Mouse (Mus musculus) lung, postnatal 0 days (tissue): ENCODE results near the gene Adgrl2.

ENCODE experiments used
- CTCF ChIP-seq: IDR thresholded peaks from 2 replicates; pipeline ENCODE4 v1.5.1; 2016; ENCODE audit warnings: antibody characterized with exemption, mild to moderate bottlenecking
- EP300 ChIP-seq: IDR thresholded peaks from 2 replicates; pipeline ENCODE4 v1.6.1; 2016; ENCODE audit warnings: antibody characterized with exemption, mild to moderate bottlenecking, control low read depth

- TF ChIP-seq CTCF (no peak), EP300 (no peak)
These were observed 128.5 kb downstream of the Adgrl2 start for GRCm38 (mm10) chr3:148861860-148862259.
